Mouse (Mus musculus): ENCODE data around the gene Aplp1.
"Not testable (repeated sequence)": the region's sequence is repeated elsewhere in the genome, so short reads cannot be mapped to it uniquely, and the experiment has no call there.

Gene Aplp1

GRCm38 (mm10) chr7:30444971-30445751, at the start of gene Aplp1:
TSS of gene Aplp1 (minus strand) at chr7:30445535.
- DNase-seq, result peak; percentile 31

- peak; percentile 85 for DNase-seq
These were observed 48.1 kb upstream of the Aplp1 start, which contains the start of gene Prodh2 for GRCm38 (mm10) chr7:30493401-30493931. TSS of gene Prodh2 (plus strand) at chr7:30493622.

GRCm38 (mm10) chr7:30492765-30493164, 47.4 kb upstream of the Aplp1 start:
- peak; percentile 73 for DNase-seq

GRCm38 (mm10) chr7:30490957-30491307, 45.6 kb upstream of the Aplp1 start:
- DNase-seq, result no peak

GRCm38 (mm10) chr7:30490251-30490956, 45.1 kb upstream of the Aplp1 start:
- DNase-seq, result no peak

- DNase-seq, result no peak
These were observed 38.9 kb upstream of the Aplp1 start for GRCm38 (mm10) chr7:30484250-30484649.

- DNase-seq, result no peak
These were observed 32.4 kb upstream of the Aplp1 start for GRCm38 (mm10) chr7:30477415-30478381.

GRCm38 (mm10) chr7:30476136-30476535, 30.8 kb upstream of the Aplp1 start:
- DNase-seq, result not testable (repeated sequence)

GRCm38 (mm10) chr7:30474999-30475398, 29.7 kb upstream of the Aplp1 start:
- no peak for DNase-seq

- no peak for DNase-seq
These were observed 27.1 kb upstream of the Aplp1 start for GRCm38 (mm10) chr7:30472411-30472810.

- DNase-seq, result no peak
These were observed 19.5 kb upstream of the Aplp1 start for GRCm38 (mm10) chr7:30464816-30465300.

- DNase-seq, result no peak
These were observed 18.7 kb upstream of the Aplp1 start for GRCm38 (mm10) chr7:30463996-30464395.

GRCm38 (mm10) chr7:30463568-30463967, 18.2 kb upstream of the Aplp1 start:
- no peak for DNase-seq

- DNase-seq, result no peak
These were observed 14.1 kb upstream of the Aplp1 start for GRCm38 (mm10) chr7:30459484-30459883.

GRCm38 (mm10) chr7:30457629-30458330, 12.4 kb upstream of the Aplp1 start, which contains the start of the genes Kirrel2 and Nphs1:
TSS of gene Kirrel2 (minus strand) at chr7:30457690.
TSS of gene Nphs1 (plus strand) at chr7:30458315.
- DNase-seq, result no peak

GRCm38 (mm10) chr7:30456911-30457628, 11.7 kb upstream of the Aplp1 start:
- no peak for DNase-seq

- DNase-seq, result no peak
These were observed 11.2 kb upstream of the Aplp1 start for GRCm38 (mm10) chr7:30456487-30456886.

GRCm38 (mm10) chr7:30454259-30454658, 8.9 kb upstream of the Aplp1 start:
- no peak for DNase-seq

- peak; percentile 65 for DNase-seq
These were observed 8.4 kb upstream of the Aplp1 start for GRCm38 (mm10) chr7:30453766-30454165.

- DNase-seq, result no peak
These were observed 8.0 kb upstream of the Aplp1 start for GRCm38 (mm10) chr7:30453327-30453726.

- no peak for DNase-seq
These were observed 4.9 kb upstream of the Aplp1 start for GRCm38 (mm10) chr7:30450241-30450640.
